Mouse (Mus musculus) bone marrow, adult 2 months (tissue): Measurements from ENCODE around the gene Adgrf1. TPM values are rescaled to one million over a fixed set of nuclear protein-coding genes. Genes with fewer than 3 reads are reported as not detected.

Experiments
- H3K27ac ChIP-seq: fragments of 200-500 bp; 2 replicates; pipeline ENCODE4 v1.5.1; 2012; ENCODE audit warnings: low read depth, mild to moderate bottlenecking, control low read depth, inconsistent platforms, low read length; ENCODE audit not compliant: control insufficient read depth, poor library complexity, insufficient read depth
- H3K4me1 ChIP-seq: fragments of 200-500 bp; 2 replicates; pipeline ENCODE4 v1.6.1; 2011; ENCODE audit warnings: low read length; ENCODE audit not compliant: control insufficient read depth, insufficient read depth
- H3K4me3 ChIP-seq: fragments of 200-500 bp; replicated peaks from 2 replicates; pipeline ENCODE3; 2011; ENCODE audit warnings: mild to moderate bottlenecking, low read depth, low read length, control low read depth; ENCODE audit not compliant: control insufficient read depth
- CTCF ChIP-seq: fragments of 200-500 bp; IDR thresholded peaks from 2 replicates; pipeline ENCODE4 v1.5.1; 2011; ENCODE audit warnings: low read length, control low read depth; ENCODE audit not compliant: control insufficient read depth, insufficient read depth
- POLR2A ChIP-seq: fragments of 200-500 bp; IDR thresholded peaks from 2 replicates; pipeline ENCODE4 v1.6.1; 2011; ENCODE audit warnings: low read depth, mild to moderate bottlenecking, control low read depth, low read length, borderline replicate concordance; ENCODE audit not compliant: control insufficient read depth
- WGBS: fragments of 180-500 bp; shearing (Covaris S2); methylation state at CpG from one replicate; pipeline ENCODE4 v1.1.7; 2018; 5-methylcytosine and 5-hydroxymethylcytosine counted together
- polyA plus RNA-seq: library from polyadenylated mRNA; stranded (reverse); fragments of >200 nt; gene quantifications from 2 replicates; pipeline ENCODE4 v1.2.4, GENCODE M21; 2011; ENCODE audit warnings: low replicate concordance; ENCODE audit not compliant: missing spikeins, insufficient read depth, insufficient read length

The Adgrf1 gene
- polyA plus RNA-seq, 1 experiment: not detected

DNA sequence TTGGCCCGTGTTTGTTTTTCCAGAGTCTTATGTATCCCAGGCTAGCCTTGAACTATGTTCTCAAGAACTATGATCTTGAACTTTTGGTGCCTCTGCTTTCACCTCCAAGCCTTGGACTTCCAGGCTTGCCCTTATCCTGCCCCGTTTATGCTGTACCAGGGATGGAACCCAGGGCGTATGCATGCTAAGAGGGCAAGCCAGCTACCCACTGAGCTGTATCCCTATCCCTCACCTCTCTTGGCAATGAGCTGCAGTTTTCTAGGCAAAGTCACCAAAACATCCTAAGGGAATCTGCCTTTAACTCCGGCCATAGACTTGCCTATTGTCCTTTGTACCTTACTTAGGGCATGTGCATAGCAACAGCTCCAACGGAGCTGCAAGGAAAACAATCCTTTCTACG, 92.8 kb downstream of the Adgrf1 start:
- Histone ChIP-seq H3K27ac (no peak overlapping the region), H3K4me3 (no peak overlapping the region), H3K4me1 (no peaks in the 10 kb centered on the region; the same call in 1 of the 2 replicates)
- WGBS: 75% methylated on average over 6 of the region's 6 CpGs
- TF ChIP-seq CTCF: no peak
- no peak for TF ChIP-seq POLR2A

- H3K4me1 ChIP-seq: no peaks in the 10 kb centered on the region; the same call in 1 of the 2 replicates
- no peak overlapping the region for H3K4me3 ChIP-seq
- no peak for TF ChIP-seq POLR2A
- no peak for TF ChIP-seq CTCF
- 73% methylated on average over 6 of the region's 6 CpGs for WGBS
- no peak overlapping the region for H3K27ac ChIP-seq
These were observed 93.8 kb downstream of the Adgrf1 start for GRCm38 (mm10) chr17:43363921-43364320.

DNA sequence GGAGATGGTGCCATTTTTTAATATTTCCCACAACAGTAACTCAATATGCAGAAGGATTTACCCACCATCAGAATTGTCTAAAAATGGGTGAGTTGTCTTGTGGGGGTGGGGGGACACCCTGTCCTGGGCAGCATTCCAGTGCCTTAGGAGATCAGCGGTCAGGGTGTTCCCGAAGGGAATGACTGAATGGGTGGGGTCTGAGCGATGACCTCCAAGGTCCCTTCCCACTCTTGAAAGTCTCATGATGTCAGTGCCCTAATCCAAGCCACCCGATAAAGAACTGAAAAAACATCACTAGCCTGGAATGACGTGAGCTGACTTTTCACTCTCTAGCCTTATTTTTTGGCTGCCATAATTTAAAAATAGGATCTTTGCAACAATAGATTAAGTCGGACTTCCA, 95.2 kb downstream of the Adgrf1 start:
- Histone ChIP-seq H3K4me3 (no peak overlapping the region), H3K27ac (no peak overlapping the region), H3K4me1 (no peaks in the 10 kb centered on the region; the same call in 1 of the 2 replicates)
- WGBS: 76% methylated on average over 6 of the region's 6 CpGs
- TF ChIP-seq CTCF: no peak
- TF ChIP-seq POLR2A: no peak

- TF ChIP-seq POLR2A (no peak), CTCF (no peak)
- H3K27ac ChIP-seq: no peak overlapping the region
- 58% methylated on average over 9 of the region's 9 CpGs for WGBS
- H3K4me3 ChIP-seq: no peak overlapping the region
- H3K4me1 ChIP-seq: no peaks in the 10 kb centered on the region
These were observed 96.4 kb downstream of the Adgrf1 start for GRCm38 (mm10) chr17:43366486-43366885.

- no peak for TF ChIP-seq CTCF
- no peak for TF ChIP-seq POLR2A
- no peak overlapping the region for H3K27ac ChIP-seq
- WGBS: 78% methylated on average over 5 of the region's 5 CpGs
These were observed 98.0 kb downstream of the Adgrf1 start for GRCm38 (mm10) chr17:43368171-43368576.

DNA sequence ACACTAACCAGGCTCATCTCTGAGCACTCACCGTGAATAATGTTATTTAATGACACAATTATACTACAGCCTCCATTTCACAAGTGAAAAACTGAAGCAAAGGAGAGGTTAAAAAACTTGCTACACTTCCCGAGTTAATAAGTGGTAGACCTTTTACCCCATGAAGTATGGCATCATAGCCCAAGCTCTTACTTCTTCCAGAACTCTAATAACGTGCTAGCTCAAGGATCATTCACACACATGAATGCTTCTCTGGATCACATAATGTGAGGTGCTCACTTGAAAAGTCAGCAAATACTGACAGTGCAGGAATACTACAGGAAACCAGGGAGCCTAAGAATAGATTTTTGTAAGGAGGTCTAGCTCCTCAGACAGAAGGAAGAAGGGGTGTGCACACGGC, 102.5 kb downstream of the Adgrf1 start:
- Histone ChIP-seq H3K4me3 (no peak overlapping the region), H3K4me1 (no peaks in the 10 kb centered on the region), H3K27ac (no peak overlapping the region)
- WGBS: 73% methylated on average over 4 of the region's 4 CpGs
- TF ChIP-seq POLR2A (no peak), CTCF (no peak)

More at GRCm38 (mm10) chr17:43368171-43368576, 98.0 kb downstream of the Adgrf1 start:
- H3K4me1 ChIP-seq: no peaks in the 10 kb centered on the region
- H3K4me3 ChIP-seq: no peak overlapping the region

- H3K27ac ChIP-seq: no peak overlapping the region
- H3K4me3 ChIP-seq: no peak overlapping the region
- WGBS: 69% methylated on average over 4 of the region's 4 CpGs
- H3K4me1 ChIP-seq: no peaks in the 10 kb centered on the region
- TF ChIP-seq CTCF: no peak
- TF ChIP-seq POLR2A: no peak
These were observed 103.9 kb downstream of the Adgrf1 start for GRCm38 (mm10) chr17:43374020-43374419.

Other genes with a start within 250 kb of the Adgrf1 start
- gene Adgrf5, start 90.1 kb downstream of the Adgrf1 start, polyA plus RNA-seq: 4.4 and 7.1 TPM in 2 replicates
- 2.7 TPM in 1 of 2 replicates, not detected in the other for gene Mep1a, start 232.5 kb downstream of the Adgrf1 start, polyA plus RNA-seq